Mouse (Mus musculus) small intestine, adult 2 months (tissue): ENCODE measurements around the gene Rrad.

Experiments
- CTCF ChIP-seq: fragments of 200-500 bp; IDR thresholded peaks from 2 replicates; pipeline ENCODE4 v1.5.1; 2012; ENCODE audit warnings: low read depth, mild to moderate bottlenecking, control low read depth, inconsistent platforms, low read length, moderate library complexity, mixed read lengths; ENCODE audit not compliant: insufficient replicate concordance, insufficient read length; ENCODE audit errors: extremely low read depth
- POLR2A ChIP-seq: fragments of 200-500 bp; IDR thresholded peaks from 2 replicates; pipeline ENCODE4 v1.6.1; 2012; ENCODE audit warnings: low read depth, mild to moderate bottlenecking, control low read depth, inconsistent platforms, low read length, moderate library complexity

GRCm38 (mm10) chr8:104628402-104628801 lies 2.7 kb downstream of the Rrad start:
- TF ChIP-seq CTCF (no peak), POLR2A (no peak)
